Mouse (Mus musculus) yolk sac, embryonic 10.5 days (tissue): ENCODE data around the gene Kcna7.
A peak's percentile ranks its signal among the peaks of the same experiment; 100 is the strongest.
"Not testable (repeated sequence)": the region's sequence is repeated elsewhere in the genome, so short reads cannot be mapped to it uniquely, and the experiment has no call there.

Source experiments
- DNase-seq: peaks from one replicate; pipeline ENCODE4 v3.0.0-alpha.2; 2017; ENCODE audit warnings: low spot score

The Kcna7 gene

GRCm38 (mm10) chr7:45405091-45406075 is at the start of gene Kcna7:
Kcna7 (plus strand) TSS chr7:45405653.
- peak; percentile 54 for DNase-seq

- no peak for DNase-seq
These were observed 49.4 kb upstream of the Kcna7 start for GRCm38 (mm10) chr7:45356087-45356486.

GRCm38 (mm10) chr7:45359081-45359480 is 46.4 kb upstream of the Kcna7 start:
- DNase-seq = not testable (repeated sequence)

GRCm38 (mm10) chr7:45360404-45361125 is 44.9 kb upstream of the Kcna7 start:
- DNase-seq = no peak

- peak; percentile 79 for DNase-seq
These were observed 44.1 kb upstream of the Kcna7 start for GRCm38 (mm10) chr7:45361243-45361804.

- no peak for DNase-seq
These were observed 42.7 kb upstream of the Kcna7 start for GRCm38 (mm10) chr7:45362801-45363200.

- DNase-seq = no peak
These were observed 41.5 kb upstream of the Kcna7 start for GRCm38 (mm10) chr7:45363983-45364382.

GRCm38 (mm10) chr7:45365742-45366651 is 39.5 kb upstream of the Kcna7 start:
- peak; percentile 51 for DNase-seq

- DNase-seq = no peak
These were observed 38.8 kb upstream of the Kcna7 start, which contains the start of gene Ppfia3 for GRCm38 (mm10) chr7:45366652-45367019. Ppfia3 (minus strand) TSS chr7:45367019.

- peak; percentile 97 for DNase-seq
These were observed 38.2 kb upstream of the Kcna7 start for GRCm38 (mm10) chr7:45367020-45367880.

GRCm38 (mm10) chr7:45368178-45368577 is 37.3 kb upstream of the Kcna7 start:
- DNase-seq = no peak

GRCm38 (mm10) chr7:45369022-45369745 is 36.3 kb upstream of the Kcna7 start:
- no peak for DNase-seq

GRCm38 (mm10) chr7:45369836-45370474 is 35.5 kb upstream of the Kcna7 start:
- no peak for DNase-seq

GRCm38 (mm10) chr7:45370475-45371311 is 34.8 kb upstream of the Kcna7 start, which contains the start of gene Lin7b:
Lin7b (minus strand) TSS chr7:45370583.
- peak; percentile 95 for DNase-seq

- no peak for DNase-seq
These were observed 33.1 kb upstream of the Kcna7 start for GRCm38 (mm10) chr7:45372371-45372770.

GRCm38 (mm10) chr7:45374620-45375019 is 30.8 kb upstream of the Kcna7 start:
- no peak for DNase-seq

GRCm38 (mm10) chr7:45376057-45376456 is 29.4 kb upstream of the Kcna7 start:
- DNase-seq = no peak

GRCm38 (mm10) chr7:45386077-45386476 is 19.4 kb upstream of the Kcna7 start:
- no peak for DNase-seq
